Mouse (Mus musculus): ENCODE measurements around the gene Pik3cd. TPM values are rescaled to one million over a fixed set of nuclear protein-coding genes. Genes with fewer than 3 reads are reported as not detected.
A peak's percentile ranks its signal among the peaks of the same experiment; 100 is the strongest.

The Pik3cd gene
- total RNA-seq, 2 experiments from 2014 or later = 4.8 to 5.5 TPM

DNA sequence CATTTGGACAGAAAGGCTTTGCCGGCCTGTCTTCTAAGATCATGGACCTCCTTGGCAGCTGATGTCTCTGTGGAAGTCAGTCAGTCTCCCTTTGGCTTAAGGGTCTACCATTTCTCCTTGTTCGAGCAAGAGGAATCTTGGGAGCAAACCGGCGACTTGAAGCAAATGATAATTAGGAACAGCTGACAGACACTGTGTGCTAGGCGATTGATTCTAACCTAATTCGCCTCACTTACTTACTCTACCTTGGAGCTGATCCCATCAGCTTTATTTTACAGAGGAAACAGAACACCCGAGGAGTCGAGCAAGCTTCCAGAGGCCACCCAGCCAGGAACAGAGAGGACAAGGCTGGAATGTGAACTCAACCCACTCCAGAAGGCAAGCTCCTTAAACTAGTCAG, 11.0 kb downstream of the Pik3cd start:
- no peak for DNase-seq
- intact Hi-C loops (cut with DNase I) = no loop called here

DNA sequence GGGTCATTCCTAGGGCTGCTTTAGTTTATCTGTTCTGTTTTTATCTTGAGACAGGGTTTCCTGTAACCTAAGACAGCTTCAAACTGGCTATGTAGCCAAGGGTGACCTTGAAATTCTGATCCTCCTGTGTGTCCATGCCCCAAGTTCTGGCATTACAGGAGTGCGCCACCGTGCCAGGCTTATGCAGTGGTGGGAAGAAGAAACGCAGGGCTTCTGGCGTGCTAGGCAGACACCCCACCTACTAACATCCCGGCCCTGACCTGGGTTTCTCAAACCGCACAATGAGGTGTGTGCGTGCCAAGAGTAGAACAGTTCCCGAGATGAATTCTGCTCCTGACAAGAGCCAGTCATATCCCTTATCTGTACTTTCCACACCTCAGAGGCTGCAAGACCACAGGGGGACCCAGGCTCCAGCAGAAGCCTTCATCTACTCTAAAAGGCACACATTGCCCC, 11.5 kb downstream of the Pik3cd start:
- no peak for DNase-seq
- intact Hi-C loops (cut with DNase I) = no loop called here

DNA sequence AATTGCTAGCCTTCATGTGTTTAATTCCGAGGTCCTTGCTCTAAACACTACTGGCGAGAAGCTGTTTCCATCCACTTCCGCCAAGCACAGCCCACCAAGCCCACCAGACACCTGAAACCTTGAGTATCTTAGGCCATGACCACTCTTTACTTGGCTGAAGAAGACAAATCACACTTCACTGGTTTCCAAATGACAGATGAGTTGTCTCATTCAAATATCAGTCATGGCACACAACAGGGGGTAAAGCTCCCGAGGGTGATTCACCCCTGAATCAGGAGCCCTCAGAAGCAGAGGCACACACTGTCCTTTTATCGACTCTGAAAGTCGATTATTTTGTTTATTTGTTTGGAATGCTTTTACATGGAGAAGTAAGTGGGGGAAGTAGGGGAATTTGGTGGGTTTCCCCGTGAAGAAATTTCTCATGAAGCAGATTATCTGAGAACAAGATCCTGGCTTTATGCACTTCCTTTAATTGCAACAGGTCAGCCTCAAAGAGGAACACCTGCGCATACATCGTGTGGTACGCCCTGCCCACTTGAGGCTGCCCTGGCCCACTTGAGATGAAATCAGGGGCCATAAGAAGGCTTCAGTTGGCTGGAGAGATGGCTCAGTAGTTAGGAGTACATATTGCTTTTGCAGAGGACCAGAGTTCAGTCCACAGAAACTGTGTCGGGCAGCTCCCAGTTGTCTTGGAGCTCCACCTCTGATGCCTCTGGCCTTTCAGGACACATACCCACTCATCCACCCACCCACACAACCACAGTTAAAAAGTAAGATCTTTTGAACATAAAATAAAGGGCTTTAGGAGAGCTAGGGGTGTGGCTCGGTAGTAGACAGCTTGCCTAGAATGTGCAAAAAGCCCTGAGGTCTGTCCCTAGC, 12.3 kb downstream of the Pik3cd start:
- intact Hi-C loops (cut with DNase I) = no loop called here
- no peak for DNase-seq

DNA sequence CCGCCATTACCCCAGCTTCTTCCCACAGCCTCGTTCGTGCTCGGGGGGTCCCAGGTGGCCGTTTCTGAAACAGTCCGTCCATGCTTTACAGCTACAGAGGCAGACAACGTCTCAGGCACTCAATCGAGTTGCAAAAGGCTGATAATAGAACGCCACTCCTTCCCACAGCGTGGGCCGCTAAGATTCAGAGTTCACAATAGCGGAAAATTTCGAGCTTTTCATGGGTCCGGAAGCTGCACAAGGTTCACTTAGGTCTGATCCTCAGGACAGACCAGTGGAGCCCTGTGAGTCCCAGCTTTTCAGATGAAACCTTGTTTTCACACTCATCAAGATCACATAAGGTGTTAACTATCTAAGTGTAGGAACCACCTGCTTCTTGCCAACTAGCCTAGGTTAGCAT, 13.5 kb downstream of the Pik3cd start:
- intact Hi-C loops (cut with DNase I) = no loop called here
- DNase-seq = no peak

DNA sequence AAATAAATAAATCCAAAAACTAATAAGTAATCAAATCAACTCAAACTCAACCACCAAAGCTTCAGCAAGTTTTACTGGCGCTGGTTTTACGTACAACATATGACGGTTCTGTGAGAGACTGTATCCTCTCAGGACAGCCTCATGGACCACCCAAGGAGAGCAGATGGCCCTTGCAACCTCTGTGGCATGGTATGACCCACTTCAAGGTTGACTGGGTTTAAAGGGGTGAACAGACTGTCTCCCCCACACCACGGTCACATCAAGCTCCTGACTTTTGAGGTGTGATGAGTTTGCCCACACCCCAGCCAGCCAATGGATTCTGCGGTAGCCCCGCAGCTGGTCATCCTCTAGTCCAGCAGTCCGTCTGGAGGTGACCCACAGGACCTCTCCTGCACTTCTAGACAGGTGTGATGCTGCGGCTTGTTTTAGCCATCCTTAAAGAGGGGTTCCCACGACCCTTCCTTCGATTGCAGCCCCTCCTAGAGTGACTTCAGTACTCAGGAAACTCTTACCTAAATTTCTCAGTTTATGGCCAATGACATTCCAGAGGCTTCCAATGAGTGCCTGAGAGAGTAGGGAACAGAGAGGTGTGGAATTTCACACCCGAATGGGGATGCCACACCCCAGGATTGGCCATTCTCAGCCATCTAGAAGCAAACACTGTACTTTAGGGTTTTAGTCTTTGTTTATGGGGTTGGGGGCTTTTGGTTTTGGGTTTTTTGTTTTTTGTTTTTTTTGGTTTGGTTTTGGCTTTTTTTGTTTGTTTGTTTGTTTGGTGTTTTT, 17.3 kb downstream of the Pik3cd start:
- no peak for DNase-seq
- intact Hi-C loops (cut with DNase I) = no loop called here

DNA sequence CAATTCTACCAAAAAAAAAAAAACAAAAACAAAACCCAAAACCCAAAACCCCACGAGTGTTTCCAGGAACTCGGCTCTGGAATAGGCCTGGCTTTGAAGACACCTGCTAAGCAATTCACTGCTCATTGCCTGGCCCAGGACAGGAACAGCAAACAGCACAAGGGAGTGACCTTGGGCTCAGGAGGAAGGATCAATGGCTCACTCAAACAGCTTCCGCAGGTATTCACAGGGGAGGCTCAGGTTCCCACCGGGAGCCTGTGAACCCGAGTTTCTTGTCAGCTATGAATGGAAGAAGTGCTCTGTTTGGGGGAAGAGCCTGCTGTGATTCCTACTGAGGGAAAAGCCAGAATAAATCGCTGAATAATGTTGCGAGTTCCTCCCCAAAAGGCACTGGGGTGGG, 18.5 kb downstream of the Pik3cd start:
- DNase-seq = no peak
- intact Hi-C loops (cut with DNase I) = no loop called here

DNA sequence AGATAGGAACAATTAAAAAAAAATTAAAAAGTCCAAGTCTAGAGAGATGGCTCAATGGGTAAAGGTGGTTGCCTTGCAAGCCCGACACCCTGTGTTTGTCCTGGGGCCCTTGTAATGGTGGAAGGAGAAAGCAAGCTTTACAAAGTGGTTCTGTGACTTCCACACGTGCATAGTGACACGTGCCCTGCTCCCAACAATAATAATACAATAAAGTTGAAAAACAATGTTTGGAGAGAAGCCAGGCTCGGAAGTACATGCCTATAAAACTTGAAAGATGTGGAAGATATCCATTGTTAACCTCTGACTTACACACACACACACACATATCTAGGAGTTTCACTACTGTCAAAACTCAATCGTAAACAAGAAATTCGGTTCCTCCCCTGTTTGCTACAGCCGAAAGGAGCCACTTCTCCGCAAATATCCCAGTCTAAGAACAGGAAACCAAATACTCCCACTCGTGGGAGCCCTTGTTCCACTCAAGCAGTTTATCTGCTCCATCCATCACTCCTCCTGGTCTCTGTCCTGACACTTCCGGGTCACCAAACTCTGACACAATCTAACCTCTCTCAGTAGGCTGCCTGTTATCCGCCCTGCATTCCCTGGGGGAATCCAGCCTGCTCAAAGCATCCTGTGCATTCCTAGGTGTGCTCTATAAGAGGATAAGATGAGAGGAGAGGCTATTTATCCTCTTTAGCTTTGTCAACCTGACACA, 23.2 kb downstream of the Pik3cd start:
- DNase-seq = peak in 1 of 2 experiments; percentile 23
- intact Hi-C loops (cut with DNase I) = no loop called here

DNA sequence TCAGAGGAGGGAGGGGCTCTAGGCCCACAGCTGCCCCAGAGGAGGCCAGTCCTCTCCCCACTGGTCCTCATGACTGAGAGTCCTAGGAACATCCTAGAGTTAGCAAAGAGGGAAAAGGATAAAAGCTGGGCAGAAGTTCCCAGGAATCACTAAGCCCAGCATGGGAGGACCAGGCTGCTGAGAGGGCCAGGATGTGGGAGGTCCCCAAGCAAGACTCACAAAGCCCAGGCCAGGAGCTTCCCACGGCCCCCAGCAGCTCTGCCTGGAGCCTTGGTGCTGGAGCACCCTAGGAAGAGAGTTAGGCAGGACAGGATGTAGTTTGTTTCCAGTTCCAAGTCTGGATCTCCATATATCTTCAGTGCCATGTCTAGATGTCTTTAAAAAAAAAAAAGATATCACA, 24.4 kb downstream of the Pik3cd start:
- intact Hi-C loops (cut with DNase I) = no loop called here
- no peak for DNase-seq

DNA sequence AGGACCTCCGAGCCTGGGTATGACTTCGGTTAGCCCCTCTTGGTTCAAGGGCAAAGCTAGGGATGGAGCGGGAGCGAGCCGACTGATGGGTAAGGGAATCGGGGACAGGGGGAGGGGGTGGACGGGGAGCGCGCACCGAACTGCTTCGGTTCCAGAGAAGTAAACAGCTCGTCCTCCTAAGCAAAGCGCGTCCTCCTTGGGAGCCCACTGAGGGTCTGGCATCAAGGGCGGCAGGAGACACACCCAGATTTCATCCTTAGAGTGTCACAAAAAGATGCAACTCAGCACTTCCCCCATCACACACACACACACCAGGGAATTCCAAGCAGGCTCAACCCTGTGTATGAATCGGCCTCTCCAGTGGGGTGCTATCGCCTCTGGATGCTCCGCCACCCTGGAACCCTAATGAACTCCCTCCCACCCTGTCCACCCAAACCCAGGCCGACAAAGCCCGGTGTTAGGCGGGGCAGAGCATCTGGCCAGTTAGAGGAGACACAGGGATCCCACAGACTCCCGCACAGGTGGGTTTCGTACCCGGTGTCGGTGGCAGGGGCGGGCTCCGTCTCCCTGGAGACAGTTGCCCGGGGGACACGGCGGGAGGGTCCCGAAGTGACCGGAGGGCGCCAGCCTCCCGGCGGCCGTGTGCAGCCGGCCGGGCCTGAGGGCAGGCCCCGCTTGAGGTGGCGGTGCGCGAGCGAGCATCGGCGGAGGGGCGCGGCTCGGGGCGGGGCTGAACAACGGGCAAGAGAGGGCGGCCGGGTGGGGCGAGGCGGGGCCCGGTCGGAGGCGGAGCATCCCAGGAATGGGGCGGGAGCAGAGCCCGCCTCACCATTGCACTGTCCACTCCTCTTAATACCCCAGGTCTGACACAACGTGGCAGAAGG, 26.8 kb downstream of the Pik3cd start:
- DNase-seq = peak; percentile 83 to 85
- intact Hi-C loops (cut with DNase I) = no loop called here

DNA sequence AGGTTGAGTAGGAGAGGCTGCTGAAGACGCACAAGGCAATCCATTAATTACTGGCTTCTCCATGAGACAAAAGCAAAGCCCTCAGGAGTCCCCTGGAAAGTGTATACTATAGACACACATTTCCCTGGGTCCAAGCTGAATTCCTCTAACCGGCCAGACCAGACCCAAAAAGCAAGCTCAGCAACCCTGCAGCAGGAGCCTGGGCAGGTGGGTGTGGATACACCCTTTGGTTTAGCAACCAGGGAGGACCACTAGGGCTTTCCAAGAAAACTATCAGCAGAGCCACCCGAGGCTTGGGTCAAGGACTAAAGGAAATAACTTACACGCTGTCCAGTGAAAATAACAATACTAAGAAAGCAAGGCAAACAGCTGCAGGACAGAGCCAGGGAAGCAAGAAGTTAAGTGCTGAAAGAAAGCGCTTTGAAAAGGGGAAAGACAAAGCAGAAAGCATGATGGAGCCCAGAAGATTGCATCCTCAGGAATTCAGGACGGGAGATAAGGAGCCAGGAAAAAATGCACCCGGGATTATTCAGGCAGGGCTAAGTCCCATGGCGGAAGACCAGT, 27.5 kb downstream of the Pik3cd start:
- no peak for DNase-seq
- intact Hi-C loops (cut with DNase I) = no loop called here

DNA sequence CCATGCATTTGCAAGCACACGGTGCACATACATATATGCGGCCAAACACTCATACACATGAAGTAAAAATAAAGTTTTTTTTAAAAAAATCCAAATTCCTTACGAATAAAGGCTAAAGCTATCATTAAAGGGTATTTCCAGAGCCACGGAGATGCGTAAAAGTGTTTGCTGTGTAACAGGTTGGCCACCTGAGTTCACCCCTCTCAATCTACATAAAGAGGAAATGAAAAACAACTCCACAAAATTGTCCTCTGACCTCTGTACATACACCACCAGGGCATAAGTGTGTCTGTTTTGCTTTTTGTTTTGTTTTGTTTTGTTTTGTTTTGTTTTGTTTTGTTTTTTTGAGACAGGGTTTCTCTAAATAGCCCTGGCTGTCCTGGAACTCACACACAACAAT, 29.6 kb downstream of the Pik3cd start:
- no peak for DNase-seq
- intact Hi-C loops (cut with DNase I) = no loop called here

DNA sequence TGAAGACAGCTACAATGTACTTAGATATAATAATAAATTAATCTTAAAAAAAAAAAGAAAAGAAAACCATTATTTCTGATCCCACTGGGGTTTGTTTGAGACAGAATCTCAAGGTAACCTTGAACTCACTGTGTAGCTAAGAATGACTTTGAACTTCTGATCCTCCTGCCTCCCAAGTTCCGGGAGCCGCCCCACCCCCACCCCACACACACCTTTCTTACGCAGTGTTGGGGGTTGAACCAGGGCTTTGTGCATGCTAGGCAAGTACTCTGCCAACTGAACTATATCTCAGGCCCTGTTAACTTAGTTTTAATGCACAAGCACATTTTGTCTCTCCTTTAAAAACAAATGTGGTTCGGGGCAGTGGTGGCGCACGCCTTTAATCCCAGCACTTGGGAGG, 31.2 kb downstream of the Pik3cd start:
- intact Hi-C loops (cut with DNase I) = no loop called here
- no peak for DNase-seq

DNA sequence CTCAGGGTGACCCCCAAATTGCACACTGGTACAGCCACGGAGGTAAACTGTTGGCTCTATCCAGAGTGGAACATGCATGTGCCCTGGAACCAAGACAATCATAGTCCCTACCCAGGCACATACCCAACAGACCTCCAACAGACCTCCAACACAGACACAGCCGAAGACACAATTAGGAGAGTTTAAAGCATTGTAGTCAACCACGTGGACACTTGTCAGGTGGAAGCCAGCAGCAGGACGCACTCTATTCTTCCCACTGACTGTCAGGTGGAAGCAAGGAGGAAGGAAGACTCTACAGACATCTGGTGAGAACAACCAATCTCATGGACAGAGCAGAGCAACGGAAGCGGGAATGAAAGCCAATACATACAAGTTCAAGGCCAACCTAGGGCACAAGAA, 36.7 kb downstream of the Pik3cd start:
- DNase-seq = no peak
- intact Hi-C loops (cut with DNase I) = no loop called here

DNA sequence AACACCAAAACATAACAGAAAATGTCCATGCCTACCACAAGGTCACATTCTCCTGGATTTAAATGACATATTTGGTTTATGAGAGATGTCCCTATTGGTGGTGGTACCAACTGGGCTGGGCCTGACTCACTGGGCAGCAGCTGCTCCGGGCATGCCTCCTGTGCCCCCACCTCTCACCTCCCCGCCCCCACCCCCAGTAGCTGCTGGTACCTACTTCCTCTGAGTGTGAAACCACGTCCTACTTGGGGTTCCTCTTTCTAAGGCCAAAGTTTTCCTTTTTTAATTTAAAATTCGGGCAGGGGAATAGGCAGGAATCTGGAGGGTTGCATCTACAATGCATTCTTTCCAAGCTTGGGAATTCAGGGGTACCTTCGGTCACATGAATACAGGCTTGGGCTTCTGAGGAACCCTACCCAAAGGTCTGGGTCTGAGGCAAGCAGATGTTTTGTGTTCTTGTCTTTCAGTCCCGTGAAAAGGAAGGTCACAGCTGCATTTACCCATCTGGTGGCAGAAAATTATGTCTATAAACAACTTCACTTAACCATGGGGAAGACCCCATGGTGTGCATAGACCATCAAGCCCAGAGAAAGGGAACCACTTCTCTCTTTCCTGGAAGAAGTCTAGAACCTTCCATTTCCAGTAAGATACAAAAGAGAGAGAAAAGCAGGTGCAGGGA, 37.2 kb downstream of the Pik3cd start:
- DNase-seq = no peak
- intact Hi-C loops (cut with DNase I) = no loop called here

DNA sequence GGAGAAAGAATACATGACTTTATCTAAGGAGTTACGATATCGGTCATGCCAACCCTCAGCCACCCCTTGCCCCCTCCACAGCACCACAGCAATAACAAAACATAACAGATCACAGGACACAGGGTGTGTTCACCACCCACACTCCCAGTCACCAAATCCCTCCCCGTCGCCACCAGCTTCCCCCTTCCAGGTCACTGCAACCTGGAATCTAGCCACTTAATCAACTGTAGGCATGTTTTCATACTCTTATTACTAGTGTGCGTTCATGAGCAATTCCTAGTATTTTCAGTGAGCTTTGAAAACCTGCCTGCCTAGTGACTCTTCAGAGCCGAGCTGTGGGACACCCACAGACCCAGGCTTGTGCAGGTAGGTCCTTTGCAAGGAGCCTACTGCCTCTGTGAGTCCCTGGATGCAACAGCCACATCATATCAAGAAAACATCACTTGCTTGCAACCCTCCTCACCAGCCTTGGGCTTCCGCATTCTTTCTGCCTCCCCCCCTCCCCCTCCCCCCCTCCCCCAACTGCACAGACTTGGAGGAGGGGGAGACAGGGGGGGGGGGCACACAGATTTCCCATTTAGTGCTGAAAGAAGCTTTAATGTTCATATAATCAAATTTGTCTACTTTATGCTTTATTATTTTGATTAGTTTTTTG, 38.4 kb downstream of the Pik3cd start:
- no peak for DNase-seq
- intact Hi-C loops (cut with DNase I) = no loop called here

DNA sequence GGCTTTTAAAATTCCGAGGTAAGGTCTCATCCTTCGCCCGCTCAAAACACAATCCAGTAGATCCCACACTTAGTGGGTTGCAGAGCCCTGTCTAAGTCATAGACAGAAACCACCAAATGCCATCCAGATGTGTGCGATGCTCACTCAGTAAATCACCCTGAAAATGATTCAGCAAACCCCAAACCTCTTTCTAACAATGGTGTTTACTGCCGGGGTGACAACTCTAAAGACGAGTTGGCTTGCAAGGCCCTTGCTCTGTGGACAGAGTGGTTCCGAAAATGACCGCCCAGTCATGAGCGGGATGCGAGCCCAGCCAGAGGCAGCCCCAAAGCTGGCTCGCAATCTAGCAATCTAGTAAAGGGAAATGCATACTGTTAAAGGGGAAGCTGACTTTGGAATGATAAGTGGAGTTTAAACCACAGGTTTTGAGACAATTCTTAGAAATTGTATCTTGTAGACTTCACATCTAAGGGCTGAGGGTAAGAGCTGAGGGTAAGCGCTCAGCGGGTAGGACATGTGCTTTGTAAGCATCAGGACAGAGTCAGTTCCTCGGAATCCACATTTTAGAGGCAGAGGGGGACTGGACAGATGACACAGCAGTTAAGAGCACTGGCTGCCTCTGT, 40.3 kb downstream of the Pik3cd start:
- intact Hi-C loops (cut with DNase I) = no loop called here

DNA sequence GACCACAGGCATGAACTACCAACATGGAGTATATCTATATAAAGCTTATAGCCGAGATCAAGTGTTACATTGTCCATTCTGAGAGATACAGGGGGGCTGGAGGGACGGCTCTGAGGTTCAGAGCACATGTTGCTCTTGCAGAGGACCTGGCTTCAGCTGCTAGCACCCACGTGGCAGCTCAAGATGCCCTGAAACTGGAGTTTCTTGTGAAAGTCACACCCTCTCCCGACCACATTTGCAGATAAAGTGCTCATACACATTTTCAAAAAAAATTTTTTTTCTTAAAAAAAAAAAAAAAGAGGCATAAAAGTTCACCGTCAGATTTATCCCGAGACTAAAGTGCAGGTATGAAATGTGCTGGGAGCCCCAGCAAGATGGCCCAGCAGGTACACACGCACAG, 41.8 kb downstream of the Pik3cd start:
- DNase-seq = no peak
- intact Hi-C loops (cut with DNase I) = no loop called here

More for the DNA sequence above, 40.3 kb downstream of the Pik3cd start:
- DNase-seq = no peak

DNA sequence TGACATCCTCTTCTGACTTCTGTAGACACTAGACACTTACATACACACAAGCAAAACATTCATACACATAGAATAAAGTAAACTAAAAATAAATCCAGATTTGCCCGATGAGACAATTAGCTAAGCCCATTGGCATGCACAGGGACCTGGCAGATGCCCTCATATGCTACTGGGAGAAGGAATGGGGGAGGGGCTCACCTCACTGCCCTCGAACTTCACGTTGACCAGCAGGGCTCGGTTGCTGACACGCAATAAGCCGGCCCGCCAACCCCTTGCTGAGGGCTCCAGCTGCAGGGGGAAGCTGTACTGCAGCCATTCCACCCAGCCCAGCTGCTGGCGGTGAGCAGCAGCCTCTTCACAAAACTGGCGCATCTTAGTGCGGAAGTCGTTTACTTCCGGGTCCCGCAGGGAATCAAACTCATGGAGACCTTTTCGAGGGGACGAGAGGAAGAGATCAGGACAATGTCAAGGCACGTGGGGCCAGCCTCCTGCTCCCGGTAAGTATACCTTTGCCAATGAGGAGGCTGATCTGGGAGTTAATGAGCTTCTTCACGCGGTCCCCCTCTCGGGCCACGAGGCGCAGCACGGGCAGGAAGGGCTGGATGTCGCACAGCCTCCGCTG, 42.8 kb downstream of the Pik3cd start:
- no peak for DNase-seq
- intact Hi-C loops (cut with DNase I) = no loop called here
